Mouse (Mus musculus): ENCODE data around the gene Kcnq2. TPM values are rescaled to one million over a fixed set of nuclear protein-coding genes. Genes with fewer than 3 reads are reported as not detected.

Kcnq2 gene
- not detected in 2 replicates for polyA plus RNA-seq (2012; rRNA removed)

DNA sequence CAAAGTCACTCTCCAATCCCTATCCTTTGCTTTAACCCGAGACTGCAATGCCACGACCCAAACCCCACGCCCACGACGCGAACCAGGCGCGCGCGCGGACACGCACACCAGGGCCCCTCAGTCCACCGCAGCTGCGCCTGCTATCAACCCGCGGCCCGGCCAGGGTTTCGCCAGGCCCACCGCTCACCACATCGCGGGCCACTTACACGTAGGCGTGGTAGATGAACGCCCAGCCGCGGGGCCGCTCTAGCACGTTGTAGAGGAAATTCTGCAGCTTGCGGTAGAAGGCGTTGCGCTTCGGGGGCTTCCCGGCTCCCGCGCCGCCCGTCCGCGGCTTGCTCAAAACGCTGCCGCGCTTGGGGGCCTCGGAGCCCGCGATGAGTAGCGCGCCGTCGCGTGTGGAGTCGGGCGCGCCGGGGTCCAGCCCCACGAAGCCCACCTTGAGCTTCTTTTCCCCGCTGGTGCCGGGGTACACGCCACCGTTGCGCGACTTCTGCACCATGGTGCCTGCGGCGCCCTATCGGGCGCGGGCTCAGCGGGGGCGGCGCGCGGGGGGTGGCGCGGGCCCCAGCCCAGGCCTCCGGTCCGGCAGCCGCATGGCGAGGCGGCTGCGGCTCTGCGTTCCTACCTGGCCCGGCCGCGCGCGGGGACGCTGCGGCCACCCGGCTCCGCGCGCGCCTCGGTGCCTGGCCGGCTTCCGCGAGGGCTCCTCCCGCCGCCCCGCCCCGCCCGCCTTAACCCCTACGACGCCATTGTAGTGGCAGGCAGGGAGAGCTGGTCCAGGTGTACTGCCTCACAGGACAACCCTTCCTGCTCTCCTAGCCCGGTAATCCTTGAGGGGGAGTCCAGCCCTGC, at the start of gene Kcnq2:
Gene Kcnq2 (minus strand): TSS at position 710 of the 855 bp plus-strand sequence.
- Histone ChIP-seq H3K36me3 (ENCODE audit: control insufficient read depth, insufficient read depth, low read length) (no peaks in the 10 kb centered on the region), H3K27me3 (ENCODE audit: control insufficient read depth, insufficient read depth, low read length) (peaks cover 12% of the 10 kb centered on the region), H3K27ac (ENCODE audit: insufficient read depth, low read length) (no peak within 1 kb of the TSS), H3K4me1 (ENCODE audit: control insufficient read depth, insufficient read depth, insufficient read length) (no peaks in the 10 kb centered on the region), H3K4me3 (ENCODE audit: extremely low read depth, insufficient read depth, insufficient read length) (no peak within 1 kb of the TSS)
- DNase-seq (ENCODE audit: low read depth in 1 of 2, low spot score in 2 of 2): no peak
- WGBS: 2% methylated on average over 104 of the region's 104 CpGs
- no peak for TF ChIP-seq POLR2A (IDR thresholded peaks at IDR 0.05; ENCODE audit: low read depth, low read length)
- TF ChIP-seq CTCF (IDR thresholded peaks at IDR 0.05; ENCODE audit: extremely low read depth, insufficient read depth, insufficient read length, insufficient replicate concordance): no peak

DNA sequence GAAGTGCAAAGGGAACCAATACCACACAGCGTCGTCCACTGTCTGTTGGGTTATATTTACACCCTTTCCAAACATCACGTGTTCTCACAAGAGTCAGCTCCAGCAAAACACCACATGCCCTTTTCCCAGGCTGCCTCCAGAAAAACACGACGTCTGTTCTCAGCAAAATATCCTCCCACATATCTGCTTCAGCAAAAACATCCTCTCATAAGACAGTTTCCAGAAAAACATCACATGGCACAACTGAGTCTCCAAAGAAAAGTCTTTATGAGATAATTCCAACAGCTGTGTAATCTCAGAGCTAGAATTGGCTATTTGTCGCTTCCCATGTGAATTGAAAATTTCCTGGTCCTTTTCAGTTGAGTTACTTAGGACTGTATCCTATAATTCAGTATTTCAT, 45.8 kb upstream of the Kcnq2 start:
- no peak for DNase-seq (ENCODE audit: low read depth in 1 of 2, low spot score in 2 of 2)
- no peak overlapping the region for H3K27ac ChIP-seq (ENCODE audit: insufficient read depth, low read length)
- H3K27me3 ChIP-seq (ENCODE audit: control insufficient read depth, insufficient read depth, low read length): no peaks in the 10 kb centered on the region; the same call in 1 of the 2 replicates
- WGBS: 79% methylated on average over 6 of the region's 6 CpGs
- TF ChIP-seq CTCF (IDR thresholded peaks at IDR 0.05; ENCODE audit: extremely low read depth, insufficient read depth, insufficient read length, insufficient replicate concordance) (no peak), POLR2A (IDR thresholded peaks at IDR 0.05; ENCODE audit: low read depth, low read length) (no peak)
- no peaks in the 10 kb centered on the region for H3K36me3 ChIP-seq (ENCODE audit: control insufficient read depth, insufficient read depth, low read length)
- H3K4me1 ChIP-seq (ENCODE audit: control insufficient read depth, insufficient read depth, insufficient read length): no peaks in the 10 kb centered on the region
- H3K4me3 ChIP-seq (ENCODE audit: extremely low read depth, insufficient read depth, insufficient read length): no peak overlapping the region

- Histone ChIP-seq H3K4me3 (ENCODE audit: extremely low read depth, insufficient read depth, insufficient read length) (no peak overlapping the region), H3K27ac (ENCODE audit: insufficient read depth, low read length) (no peak overlapping the region), H3K27me3 (ENCODE audit: control insufficient read depth, insufficient read depth, low read length) (no peaks in the 10 kb centered on the region; the same call in 1 of the 2 replicates), H3K36me3 (ENCODE audit: control insufficient read depth, insufficient read depth, low read length) (no peaks in the 10 kb centered on the region), H3K4me1 (ENCODE audit: control insufficient read depth, insufficient read depth, insufficient read length) (no peaks in the 10 kb centered on the region)
- 62% methylated on average over 5 of the region's 5 CpGs for WGBS
- DNase-seq (ENCODE audit: low read depth in 1 of 2, low spot score in 2 of 2): no peak
- TF ChIP-seq POLR2A (IDR thresholded peaks at IDR 0.05; ENCODE audit: low read depth, low read length) (no peak), CTCF (IDR thresholded peaks at IDR 0.05; ENCODE audit: extremely low read depth, insufficient read depth, insufficient read length, insufficient replicate concordance) (no peak)
Measured at GRCm38 (mm10) chr2:181178471-181178870, 43.4 kb upstream of the Kcnq2 start.

DNA sequence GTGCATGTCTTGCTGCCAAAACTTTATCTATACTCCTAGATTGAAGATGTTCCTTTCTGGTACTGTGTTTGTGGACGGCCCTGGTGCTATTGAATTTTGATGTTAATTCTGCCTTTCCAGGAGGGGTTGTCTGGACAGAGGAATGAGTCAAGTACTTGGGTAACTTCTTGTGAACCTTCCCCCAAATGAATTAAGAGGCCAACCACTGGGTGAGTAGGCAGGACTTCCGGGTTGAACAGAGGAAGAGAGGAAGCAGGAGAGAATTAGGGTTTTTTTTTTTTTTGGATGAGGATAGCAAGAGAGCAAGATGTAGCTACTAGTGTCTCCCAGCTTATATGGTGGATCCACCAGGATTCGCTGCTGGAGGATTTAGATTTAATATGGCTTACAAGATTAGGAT, 42.9 kb upstream of the Kcnq2 start:
- Histone ChIP-seq H3K4me3 (ENCODE audit: extremely low read depth, insufficient read depth, insufficient read length) (no peak overlapping the region), H3K27ac (ENCODE audit: insufficient read depth, low read length) (no peak overlapping the region), H3K27me3 (ENCODE audit: control insufficient read depth, insufficient read depth, low read length) (no peaks in the 10 kb centered on the region; the same call in 1 of the 2 replicates), H3K36me3 (ENCODE audit: control insufficient read depth, insufficient read depth, low read length) (no peaks in the 10 kb centered on the region), H3K4me1 (ENCODE audit: control insufficient read depth, insufficient read depth, insufficient read length) (no peaks in the 10 kb centered on the region)
- 70% methylated on average over 3 of the region's 3 CpGs for WGBS
- TF ChIP-seq POLR2A (IDR thresholded peaks at IDR 0.05; ENCODE audit: low read depth, low read length) (no peak), CTCF (IDR thresholded peaks at IDR 0.05; ENCODE audit: extremely low read depth, insufficient read depth, insufficient read length, insufficient replicate concordance) (no peak)
- no peak for DNase-seq (ENCODE audit: low read depth in 1 of 2, low spot score in 2 of 2)

DNA sequence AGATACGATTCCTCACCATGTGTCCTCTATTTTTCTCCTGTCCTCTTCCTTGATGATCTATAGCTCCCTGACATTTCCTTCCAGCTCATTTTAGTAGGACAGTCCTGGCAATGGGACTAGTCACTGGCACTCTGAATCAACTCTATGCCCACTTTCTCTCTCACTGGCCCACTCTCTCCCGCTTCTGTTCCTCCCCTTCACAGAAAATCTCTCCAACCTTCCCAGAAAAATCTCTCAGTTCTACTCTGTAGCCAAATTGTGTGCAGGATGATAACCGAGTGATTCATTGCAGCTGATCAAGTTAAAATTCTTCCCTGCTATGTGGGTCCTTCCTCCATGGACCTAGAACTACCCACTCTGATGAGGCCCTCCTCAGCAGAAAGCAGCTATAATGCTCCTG, 39.5 kb upstream of the Kcnq2 start:
- Histone ChIP-seq H3K4me3 (ENCODE audit: extremely low read depth, insufficient read depth, insufficient read length) (no peak overlapping the region), H3K4me1 (ENCODE audit: control insufficient read depth, insufficient read depth, insufficient read length) (no peaks in the 10 kb centered on the region), H3K27ac (ENCODE audit: insufficient read depth, low read length) (no peak overlapping the region), H3K36me3 (ENCODE audit: control insufficient read depth, insufficient read depth, low read length) (no peaks in the 10 kb centered on the region), H3K27me3 (ENCODE audit: control insufficient read depth, insufficient read depth, low read length) (no peaks in the 10 kb centered on the region; the same call in 1 of the 2 replicates)
- DNase-seq (ENCODE audit: low read depth in 1 of 2, low spot score in 2 of 2): no peak
- TF ChIP-seq CTCF (IDR thresholded peaks at IDR 0.05; ENCODE audit: extremely low read depth, insufficient read depth, insufficient read length, insufficient replicate concordance) (no peak), POLR2A (IDR thresholded peaks at IDR 0.05; ENCODE audit: low read depth, low read length) (no peak)
- WGBS: 83% methylated on average over 3 of the region's 3 CpGs

GRCm38 (mm10) chr2:181166469-181166868, 31.4 kb upstream of the Kcnq2 start:
- TF ChIP-seq CTCF (IDR thresholded peaks at IDR 0.05; ENCODE audit: extremely low read depth, insufficient read depth, insufficient read length, insufficient replicate concordance): no peak
- TF ChIP-seq POLR2A (IDR thresholded peaks at IDR 0.05; ENCODE audit: low read depth, low read length): no peak
- H3K27ac ChIP-seq (ENCODE audit: insufficient read depth, low read length): no peak overlapping the region
- H3K36me3 ChIP-seq (ENCODE audit: control insufficient read depth, insufficient read depth, low read length): no peaks in the 10 kb centered on the region
- H3K4me3 ChIP-seq (ENCODE audit: extremely low read depth, insufficient read depth, insufficient read length): no peak overlapping the region
- H3K27me3 ChIP-seq (ENCODE audit: control insufficient read depth, insufficient read depth, low read length): no peaks in the 10 kb centered on the region
- no peaks in the 10 kb centered on the region for H3K4me1 ChIP-seq (ENCODE audit: control insufficient read depth, insufficient read depth, insufficient read length)
- no peak for DNase-seq (ENCODE audit: low read depth in 1 of 2, low spot score in 2 of 2)
- 80% methylated on average over 5 of the region's 5 CpGs for WGBS

GRCm38 (mm10) chr2:181160821-181161220, 25.7 kb upstream of the Kcnq2 start:
- no peak for DNase-seq (ENCODE audit: low read depth in 1 of 2, low spot score in 2 of 2)
- H3K4me3 ChIP-seq (ENCODE audit: extremely low read depth, insufficient read depth, insufficient read length): no peak overlapping the region
- H3K36me3 ChIP-seq (ENCODE audit: control insufficient read depth, insufficient read depth, low read length): no peaks in the 10 kb centered on the region
- no peak for TF ChIP-seq POLR2A (IDR thresholded peaks at IDR 0.05; ENCODE audit: low read depth, low read length)
- TF ChIP-seq CTCF (IDR thresholded peaks at IDR 0.05; ENCODE audit: extremely low read depth, insufficient read depth, insufficient read length, insufficient replicate concordance): no peak
- no peaks in the 10 kb centered on the region; the same call in 1 of the 2 replicates for H3K4me1 ChIP-seq (ENCODE audit: control insufficient read depth, insufficient read depth, insufficient read length)
- 31% methylated on average over 4 of the region's 4 CpGs for WGBS
- no peak overlapping the region for H3K27ac ChIP-seq (ENCODE audit: insufficient read depth, low read length)
- H3K27me3 ChIP-seq (ENCODE audit: control insufficient read depth, insufficient read depth, low read length): 0 out of 2 replicates have a peak, but pooled peaks cover 5% of the 10 kb centered on the region

Data from spleen, adult 2 months (tissue).